Mouse (Mus musculus) neural tube, embryonic 15.5 days (tissue): ENCODE results near the gene Grk5. TPM values are rescaled to one million over a fixed set of nuclear protein-coding genes. Genes with fewer than 3 reads are reported as not detected.
A peak's percentile ranks its signal among the peaks of the same experiment; 100 is the strongest.

Experiments used
- ATAC-seq: fragments of 200-750 bp; cut with Nextera tagmentation; 2 replicates; pipeline ENCODE4 v1.8.0; 2017; ENCODE audit warnings: mild to moderate bottlenecking, moderate TSS enrichment, moderate library complexity; ENCODE audit not compliant: low FRiP score
- H3K27ac ChIP-seq: fragments of 300-500 bp; sonication (generic); replicated peaks from 2 replicates; pipeline ENCODE4 v1.5.1; 2015; ENCODE audit warnings: mild to moderate bottlenecking, inconsistent platforms
- H3K27me3 ChIP-seq: fragments of 300-500 bp; sonication (generic); replicated peaks from 2 replicates; pipeline ENCODE4 v1.6.1; 2015; ENCODE audit warnings: inconsistent platforms
- H3K36me3 ChIP-seq: fragments of 300-500 bp; sonication (generic); 2 replicates; pipeline ENCODE4 v1.6.1; 2015; ENCODE audit warnings: inconsistent platforms
- H3K4me1 ChIP-seq: fragments of 300-500 bp; sonication (generic); 2 replicates; pipeline ENCODE4 v1.6.1; 2015; ENCODE audit warnings: inconsistent platforms
- H3K4me2 ChIP-seq: fragments of 300-500 bp; sonication (generic); 2 replicates; pipeline ENCODE4 v1.6.1; 2015; ENCODE audit warnings: inconsistent platforms, mild to moderate bottlenecking, moderate library complexity
- H3K4me3 ChIP-seq: fragments of 300-500 bp; sonication (generic); replicated peaks from 2 replicates; pipeline ENCODE4 v1.5.1; 2015; ENCODE audit warnings: mild to moderate bottlenecking, inconsistent platforms
- H3K9ac ChIP-seq: fragments of 300-500 bp; sonication (generic); replicated peaks from 2 replicates; pipeline ENCODE4 v1.6.1; 2015; ENCODE audit warnings: mild to moderate bottlenecking, inconsistent platforms
- H3K9me3 ChIP-seq: fragments of 300-500 bp; sonication (generic); replicated peaks from 2 replicates; pipeline ENCODE4 v1.6.1; 2016; ENCODE audit warnings: inconsistent platforms
- WGBS: fragments of 180-500 bp; shearing (Covaris S2); methylation state at CpG from one replicate; pipeline ENCODE4 v1.1.7; 2015; ENCODE audit warnings: mixed read lengths; 5-methylcytosine and 5-hydroxymethylcytosine counted together
- polyA plus RNA-seq: library from polyadenylated mRNA; unstranded; fragments of >200 nt; fragmentation: Nextera tagmentation; extraction: Ambion mirVana; gene quantifications from 2 replicates; pipeline ENCODE4 v1.2.1, GENCODE M21; 2015

Grk5 gene
- polyA plus RNA-seq, 1 experiment from 2014 or later, result 2.6 TPM

- ATAC-seq, result no peak
- H3K4me2 ChIP-seq, result no peak overlapping the region
- no peak overlapping the region for H3K4me3 ChIP-seq
- H3K27me3 ChIP-seq, result no peaks in the 10 kb centered on the region
- no peaks in the 10 kb centered on the region; the same call in 1 of the 2 replicates for H3K36me3 ChIP-seq
- 76% methylated on average over 1 of the region's 1 CpGs for WGBS
- H3K9me3 ChIP-seq, result no peaks in the 10 kb centered on the region
- H3K4me1 ChIP-seq, result no peaks in the 10 kb centered on the region
- H3K9ac ChIP-seq, result no peak overlapping the region
- no peak overlapping the region for H3K27ac ChIP-seq
These were observed 159.9 kb downstream of the Grk5 start for GRCm38 (mm10) chr19:61049413-61049812.

GRCm38 (mm10) chr19:61051151-61051550, 161.6 kb downstream of the Grk5 start:
- no peak overlapping the region for H3K9ac ChIP-seq
- H3K27me3 ChIP-seq, result no peaks in the 10 kb centered on the region
- no peak for ATAC-seq
- H3K4me2 ChIP-seq, result no peak overlapping the region
- H3K9me3 ChIP-seq, result no peaks in the 10 kb centered on the region
- H3K36me3 ChIP-seq, result no peaks in the 10 kb centered on the region; the same call in 1 of the 2 replicates
- 96% methylated on average over 1 of the region's 1 CpGs for WGBS
- no peaks in the 10 kb centered on the region for H3K4me1 ChIP-seq
- no peak overlapping the region for H3K4me3 ChIP-seq
- H3K27ac ChIP-seq, result no peak overlapping the region

GRCm38 (mm10) chr19:61052008-61052407, 162.5 kb downstream of the Grk5 start:
- no peak overlapping the region for H3K9ac ChIP-seq
- H3K4me3 ChIP-seq, result no peak overlapping the region
- H3K27me3 ChIP-seq, result no peaks in the 10 kb centered on the region
- H3K36me3 ChIP-seq, result no peaks in the 10 kb centered on the region; the same call in 1 of the 2 replicates
- H3K9me3 ChIP-seq, result no peaks in the 10 kb centered on the region
- H3K4me1 ChIP-seq, result no peaks in the 10 kb centered on the region
- H3K4me2 ChIP-seq, result no peak overlapping the region
- H3K27ac ChIP-seq, result no peak overlapping the region
- ATAC-seq, result no peak

- Histone ChIP-seq H3K27me3 (no peaks in the 10 kb centered on the region), H3K9me3 (no peaks in the 10 kb centered on the region), H3K4me3 (no peak overlapping the region), H3K36me3 (no peaks in the 10 kb centered on the region; the same call in 1 of the 2 replicates), H3K9ac (no peak overlapping the region), H3K27ac (no peak overlapping the region), H3K4me2 (no peak overlapping the region), H3K4me1 (no peaks in the 10 kb centered on the region)
- ATAC-seq, result no peak
These were observed 163.2 kb downstream of the Grk5 start for GRCm38 (mm10) chr19:61052786-61053185.

- no peak overlapping the region for H3K4me3 ChIP-seq
- ATAC-seq, result no peak
- no peaks in the 10 kb centered on the region for H3K9me3 ChIP-seq
- H3K4me2 ChIP-seq, result no peak overlapping the region
- H3K9ac ChIP-seq, result no peak overlapping the region
- 72% methylated on average over 5 of the region's 5 CpGs for WGBS
- no peaks in the 10 kb centered on the region; the same call in 1 of the 2 replicates for H3K36me3 ChIP-seq
- no peaks in the 10 kb centered on the region for H3K27me3 ChIP-seq
- no peak overlapping the region for H3K27ac ChIP-seq
- no peaks in the 10 kb centered on the region for H3K4me1 ChIP-seq
These were observed 167.3 kb downstream of the Grk5 start for GRCm38 (mm10) chr19:61056783-61057410.

- 45% methylated on average over 3 of the region's 3 CpGs for WGBS
- H3K4me1 ChIP-seq, result no peaks in the 10 kb centered on the region
These were observed 168.0 kb downstream of the Grk5 start for GRCm38 (mm10) chr19:61057581-61057980.

GRCm38 (mm10) chr19:61064386-61064785, 174.8 kb downstream of the Grk5 start:
- Histone ChIP-seq H3K4me2 (no peak overlapping the region), H3K9me3 (no peaks in the 10 kb centered on the region), H3K4me3 (no peak overlapping the region), H3K4me1 (no peaks in the 10 kb centered on the region), H3K9ac (no peak overlapping the region), H3K27me3 (no peaks in the 10 kb centered on the region), H3K36me3 (0 out of 2 replicates have a peak, but pooled peaks cover 5% of the 10 kb centered on the region), H3K27ac (no peak overlapping the region)
- no peak for ATAC-seq
- 77% methylated on average over 3 of the region's 3 CpGs for WGBS

More at GRCm38 (mm10) chr19:61057581-61057980, 168.0 kb downstream of the Grk5 start:
- Histone ChIP-seq H3K27me3 (no peaks in the 10 kb centered on the region), H3K9me3 (no peaks in the 10 kb centered on the region), H3K9ac (no peak overlapping the region), H3K36me3 (no peaks in the 10 kb centered on the region; the same call in 1 of the 2 replicates), H3K27ac (no peak overlapping the region), H3K4me3 (no peak overlapping the region), H3K4me2 (no peak overlapping the region)
- ATAC-seq, result no peak

GRCm38 (mm10) chr19:61065011-61065410, 175.5 kb downstream of the Grk5 start:
- no peak overlapping the region for H3K4me3 ChIP-seq
- no peak for ATAC-seq
- H3K9ac ChIP-seq, result no peak overlapping the region
- no peaks in the 10 kb centered on the region for H3K9me3 ChIP-seq
- H3K27ac ChIP-seq, result no peak overlapping the region
- H3K4me2 ChIP-seq, result no peak overlapping the region
- H3K27me3 ChIP-seq, result no peaks in the 10 kb centered on the region
- no peaks in the 10 kb centered on the region for H3K4me1 ChIP-seq
- 0 out of 2 replicates have a peak, but pooled peaks cover 5% of the 10 kb centered on the region for H3K36me3 ChIP-seq
- WGBS, result 100% methylated on average over 1 of the region's 1 CpGs

- H3K4me2 ChIP-seq, result no peak overlapping the region
- H3K4me1 ChIP-seq, result no peaks in the 10 kb centered on the region
- no peak for ATAC-seq
- H3K4me3 ChIP-seq, result no peak overlapping the region
- no peaks in the 10 kb centered on the region for H3K27me3 ChIP-seq
- 99% methylated on average over 3 of the region's 3 CpGs for WGBS
- no peak overlapping the region for H3K9ac ChIP-seq
- no peak overlapping the region for H3K27ac ChIP-seq
- H3K9me3 ChIP-seq, result no peaks in the 10 kb centered on the region
- H3K36me3 ChIP-seq, result peaks cover 17% of the 10 kb centered on the region; the same call in 1 of the 2 replicates
These were observed 189.1 kb downstream of the Grk5 start for GRCm38 (mm10) chr19:61078622-61079021.

GRCm38 (mm10) chr19:61080251-61080749, 190.8 kb downstream of the Grk5 start:
- Histone ChIP-seq H3K4me2 (no peak overlapping the region), H3K9me3 (no peaks in the 10 kb centered on the region), H3K36me3 (peaks cover 17% of the 10 kb centered on the region; the same call in 1 of the 2 replicates), H3K4me1 (no peaks in the 10 kb centered on the region), H3K27me3 (no peaks in the 10 kb centered on the region), H3K27ac (no peak overlapping the region), H3K4me3 (no peak overlapping the region), H3K9ac (no peak overlapping the region)
- ATAC-seq, result no peak
- WGBS, result 97% methylated on average over 5 of the region's 5 CpGs

- Histone ChIP-seq H3K36me3 (peaks cover 23% of the 10 kb centered on the region), H3K9ac (no peak overlapping the region), H3K9me3 (no peaks in the 10 kb centered on the region), H3K4me2 (no peak overlapping the region), H3K4me1 (no peaks in the 10 kb centered on the region), H3K27me3 (no peaks in the 10 kb centered on the region), H3K4me3 (no peak overlapping the region), H3K27ac (no peak overlapping the region)
- ATAC-seq, result no peak
- 97% methylated on average over 8 of the region's 8 CpGs for WGBS
These were observed 193.5 kb downstream of the Grk5 start for GRCm38 (mm10) chr19:61083006-61083405.

GRCm38 (mm10) chr19:61084149-61084940, 194.8 kb downstream of the Grk5 start:
- Histone ChIP-seq H3K4me1 (no peaks in the 10 kb centered on the region), H3K9ac (no peak overlapping the region), H3K36me3 (peaks cover 23% of the 10 kb centered on the region), H3K4me3 (no peak overlapping the region), H3K27me3 (no peaks in the 10 kb centered on the region), H3K27ac (no peak overlapping the region), H3K4me2 (no peak overlapping the region), H3K9me3 (no peaks in the 10 kb centered on the region)
- peak; percentile 79 for ATAC-seq
- 54% methylated on average over 4 of the region's 4 CpGs for WGBS
